Comparison of ENCODE assay signal across 16 mouse cellular contexts in genomic region chr13:75544728-75545127, GRCm38 (mm10).
"Had no signal": no experiment of that assay in that cellular context is flagged by ENCODE, and none has a peak within 500 bp of the region (broad histone marks: within the 10 kb centered on the region; RNA-seq: fewer than 3 reads in every experiment).

No protein-coding gene starts in this region.

- H3K27me3 ChIP-seq: liver, embryonic 13.5 days; lung, embryonic 15.5 days; megakaryocyte, embryonic 14.5 days; midbrain, embryonic 12.5 days; neural tube, embryonic 13.5 days had no signal

- DNase-seq: liver, embryonic 13.5 days; liver, postnatal 0 days; lung, postnatal 14 days; retina, postnatal 1 day; right cerebral cortex, postnatal 4 days; spleen, adult 18-20 months; thymus, adult 18-20 months; thymus, postnatal 14 days had no signal

- H3K4me3 ChIP-seq: limb, embryonic 10.5 days; liver, embryonic 13.5 days; lung, embryonic 15.5 days; megakaryocyte, embryonic 14.5 days; midbrain, embryonic 12.5 days; neural tube, embryonic 13.5 days had no signal

- ATAC-seq: intestine, embryonic 16.5 days; liver, postnatal 0 days; midbrain, embryonic 16.5 days had no signal

- H3K9ac ChIP-seq: liver, embryonic 13.5 days; liver, postnatal 0 days; lung, embryonic 15.5 days; midbrain, embryonic 12.5 days; neural tube, embryonic 13.5 days had no signal

- H3K27ac ChIP-seq: limb, embryonic 10.5 days; liver, embryonic 13.5 days; lung, embryonic 15.5 days; macrophage; midbrain, embryonic 12.5 days; neural tube, embryonic 13.5 days had no signal

- H3K9me3 ChIP-seq: limb, embryonic 10.5 days; liver, embryonic 13.5 days; lung, embryonic 15.5 days; megakaryocyte, embryonic 14.5 days; midbrain, embryonic 12.5 days; neural tube, embryonic 13.5 days had no signal

- H3K36me3 ChIP-seq: limb, embryonic 10.5 days; liver, embryonic 13.5 days; lung, embryonic 15.5 days; midbrain, embryonic 12.5 days; neural tube, embryonic 13.5 days had no signal

- H3K4me2 ChIP-seq: liver, embryonic 13.5 days; lung, embryonic 15.5 days; midbrain, embryonic 12.5 days; neural tube, embryonic 13.5 days had no signal

- H3K4me1 ChIP-seq: limb, embryonic 10.5 days; liver, embryonic 13.5 days; megakaryocyte, embryonic 14.5 days; midbrain, embryonic 12.5 days; neural tube, embryonic 13.5 days had no signal
